Mouse (Mus musculus): ENCODE results near the gene 1700047I17Rik2. TPM values are rescaled to one million over a fixed set of nuclear protein-coding genes. Genes with fewer than 3 reads are reported as not detected.
"Not testable (repeated sequence)": the region's sequence is repeated elsewhere in the genome, so short reads cannot be mapped to it uniquely, and the experiment has no call there.

1700047I17Rik2 gene
- polyA plus RNA-seq (2012; rRNA removed) (not detected in 2 replicates), polyA plus RNA-seq (2014; fragmentation: Nextera tagmentation; extraction: Ambion mirVana) (4.3 TPM in 1 of 2 replicates, not detected in the other)

GRCm38 (mm10) chr12:55199306-55199705, at the start of gene 1700047I17Rik2:
Gene 1700047I17Rik2, plus strand, starts transcription at chr12:55199592.
- H3K9ac ChIP-seq (ENCODE audit: low read depth, low read length, severe bottlenecking); H3K4me2 ChIP-seq (replicated peaks; ENCODE audit: low read depth, low read length, severe bottlenecking); DNase-seq (ENCODE audit: low spot score); H3K4me1 ChIP-seq (ENCODE audit: control insufficient read depth, insufficient read depth, low read length); H3K4me3 ChIP-seq (replicated peaks; ENCODE audit: low read length); H3K36me3 ChIP-seq (ENCODE audit: control insufficient read depth, insufficient read depth, low read length); H3K9me3 ChIP-seq (ENCODE audit: control insufficient read depth, low read length); H3K27me3 ChIP-seq (ENCODE audit: control insufficient read depth, insufficient read depth, low read length); H3K27ac ChIP-seq (replicated peaks; ENCODE audit: low read depth, low read length): not testable (repeated sequence)
- no CpG with 5 or more reads among the region's 40 CpGs for WGBS
- ATAC-seq (ENCODE audit: low FRiP score, low read depth), result peak; percentile 97

GRCm38 (mm10) chr12:55154559-55155448, 44.6 kb upstream of the 1700047I17Rik2 start, which contains the start of gene Srp54b:
Gene Srp54b, plus strand, starts transcription at chr12:55155104.
- not testable (repeated sequence) for H3K9me3 ChIP-seq (ENCODE audit: control insufficient read depth, low read length); H3K4me1 ChIP-seq (ENCODE audit: control insufficient read depth, insufficient read depth, low read length); H3K27ac ChIP-seq (replicated peaks; ENCODE audit: low read depth, low read length); DNase-seq (ENCODE audit: low spot score); H3K36me3 ChIP-seq (ENCODE audit: control insufficient read depth, insufficient read depth, low read length); H3K9ac ChIP-seq (ENCODE audit: low read depth, low read length, severe bottlenecking); H3K4me2 ChIP-seq (replicated peaks; ENCODE audit: low read depth, low read length, severe bottlenecking); H3K27me3 ChIP-seq (ENCODE audit: control insufficient read depth, insufficient read depth, low read length)
- WGBS, result no CpG with 5 or more reads among the region's 57 CpGs
- H3K4me3 ChIP-seq (replicated peaks; ENCODE audit: low read length), result 0 out of 2 replicates have a peak within 1 kb of the TSS, but pooled peaks have one; percentile 14
- peak; percentile 97 for ATAC-seq (ENCODE audit: low FRiP score, low read depth)

- not testable (repeated sequence) for H3K9me3 ChIP-seq (ENCODE audit: control insufficient read depth, low read length); H3K4me1 ChIP-seq (ENCODE audit: control insufficient read depth, insufficient read depth, low read length); H3K9ac ChIP-seq (ENCODE audit: low read depth, low read length, severe bottlenecking); H3K27ac ChIP-seq (replicated peaks; ENCODE audit: low read depth, low read length); DNase-seq (ENCODE audit: low spot score); H3K27me3 ChIP-seq (ENCODE audit: control insufficient read depth, insufficient read depth, low read length); H3K36me3 ChIP-seq (ENCODE audit: control insufficient read depth, insufficient read depth, low read length); H3K4me2 ChIP-seq (replicated peaks; ENCODE audit: low read depth, low read length, severe bottlenecking)
- 0% methylated on average over 7 of the region's 24 CpGs for WGBS
- 0 out of 2 replicates have a peak overlapping the region, but pooled peaks have one; percentile 14 for H3K4me3 ChIP-seq (replicated peaks; ENCODE audit: low read length)
- peak; percentile 42 for ATAC-seq (ENCODE audit: low FRiP score, low read depth)
These were observed 44.0 kb upstream of the 1700047I17Rik2 start for GRCm38 (mm10) chr12:55155449-55155783.

GRCm38 (mm10) chr12:55167034-55167557, 32.3 kb upstream of the 1700047I17Rik2 start:
- H3K27me3 ChIP-seq (ENCODE audit: control insufficient read depth, insufficient read depth, low read length); H3K9me3 ChIP-seq (ENCODE audit: control insufficient read depth, low read length); H3K4me1 ChIP-seq (ENCODE audit: control insufficient read depth, insufficient read depth, low read length); DNase-seq (ENCODE audit: low spot score); ATAC-seq (ENCODE audit: low FRiP score, low read depth); H3K27ac ChIP-seq (replicated peaks; ENCODE audit: low read depth, low read length); H3K4me2 ChIP-seq (replicated peaks; ENCODE audit: low read depth, low read length, severe bottlenecking); H3K36me3 ChIP-seq (ENCODE audit: control insufficient read depth, insufficient read depth, low read length); H3K9ac ChIP-seq (ENCODE audit: low read depth, low read length, severe bottlenecking); H3K4me3 ChIP-seq (replicated peaks; ENCODE audit: low read length): not testable (repeated sequence)
- WGBS, result no CpG with 5 or more reads among the region's 7 CpGs

- H3K4me2 ChIP-seq (replicated peaks; ENCODE audit: low read depth, low read length, severe bottlenecking); H3K4me3 ChIP-seq (replicated peaks; ENCODE audit: low read length); H3K36me3 ChIP-seq (ENCODE audit: control insufficient read depth, insufficient read depth, low read length); ATAC-seq (ENCODE audit: low FRiP score, low read depth); H3K27ac ChIP-seq (replicated peaks; ENCODE audit: low read depth, low read length); H3K27me3 ChIP-seq (ENCODE audit: control insufficient read depth, insufficient read depth, low read length); DNase-seq (ENCODE audit: low spot score); H3K9ac ChIP-seq (ENCODE audit: low read depth, low read length, severe bottlenecking); H3K9me3 ChIP-seq (ENCODE audit: control insufficient read depth, low read length); H3K4me1 ChIP-seq (ENCODE audit: control insufficient read depth, insufficient read depth, low read length): not testable (repeated sequence)
- no CpG with 5 or more reads among the region's 8 CpGs for WGBS
These were observed 11.7 kb upstream of the 1700047I17Rik2 start for GRCm38 (mm10) chr12:55187686-55188085.

GRCm38 (mm10) chr12:55189127-55189526, 10.3 kb upstream of the 1700047I17Rik2 start:
- no CpG with 5 or more reads among the region's 5 CpGs for WGBS
- not testable (repeated sequence) for ATAC-seq (ENCODE audit: low FRiP score, low read depth); H3K27ac ChIP-seq (replicated peaks; ENCODE audit: low read depth, low read length); H3K9me3 ChIP-seq (ENCODE audit: control insufficient read depth, low read length); H3K4me1 ChIP-seq (ENCODE audit: control insufficient read depth, insufficient read depth, low read length); DNase-seq (ENCODE audit: low spot score); H3K9ac ChIP-seq (ENCODE audit: low read depth, low read length, severe bottlenecking); H3K27me3 ChIP-seq (ENCODE audit: control insufficient read depth, insufficient read depth, low read length); H3K36me3 ChIP-seq (ENCODE audit: control insufficient read depth, insufficient read depth, low read length); H3K4me3 ChIP-seq (replicated peaks; ENCODE audit: low read length); H3K4me2 ChIP-seq (replicated peaks; ENCODE audit: low read depth, low read length, severe bottlenecking)

- not testable (repeated sequence) for H3K4me3 ChIP-seq (replicated peaks; ENCODE audit: low read length); H3K4me2 ChIP-seq (replicated peaks; ENCODE audit: low read depth, low read length, severe bottlenecking); H3K27me3 ChIP-seq (ENCODE audit: control insufficient read depth, insufficient read depth, low read length); H3K4me1 ChIP-seq (ENCODE audit: control insufficient read depth, insufficient read depth, low read length); DNase-seq (ENCODE audit: low spot score); H3K9me3 ChIP-seq (ENCODE audit: control insufficient read depth, low read length); H3K9ac ChIP-seq (ENCODE audit: low read depth, low read length, severe bottlenecking); H3K27ac ChIP-seq (replicated peaks; ENCODE audit: low read depth, low read length); H3K36me3 ChIP-seq (ENCODE audit: control insufficient read depth, insufficient read depth, low read length)
- peak; percentile 42 for ATAC-seq (ENCODE audit: low FRiP score, low read depth)
- WGBS, result no CpG with 5 or more reads among the region's 18 CpGs
These were observed 407 bp downstream of the 1700047I17Rik2 start for GRCm38 (mm10) chr12:55199799-55200198.

- WGBS, result no CpG with 5 or more reads among the region's 6 CpGs
- H3K9ac ChIP-seq (ENCODE audit: low read depth, low read length, severe bottlenecking); DNase-seq (ENCODE audit: low spot score); H3K27ac ChIP-seq (replicated peaks; ENCODE audit: low read depth, low read length); H3K4me2 ChIP-seq (replicated peaks; ENCODE audit: low read depth, low read length, severe bottlenecking); H3K36me3 ChIP-seq (ENCODE audit: control insufficient read depth, insufficient read depth, low read length); H3K4me1 ChIP-seq (ENCODE audit: control insufficient read depth, insufficient read depth, low read length); H3K4me3 ChIP-seq (replicated peaks; ENCODE audit: low read length); H3K9me3 ChIP-seq (ENCODE audit: control insufficient read depth, low read length); H3K27me3 ChIP-seq (ENCODE audit: control insufficient read depth, insufficient read depth, low read length); ATAC-seq (ENCODE audit: low FRiP score, low read depth): not testable (repeated sequence)
These were observed 13.6 kb downstream of the 1700047I17Rik2 start for GRCm38 (mm10) chr12:55212944-55213343.

Data from limb, embryonic 14.5 days (tissue).